Mouse (Mus musculus) kidney, embryonic 14.5 days (tissue): ENCODE measurements around the gene Gm3336. TPM values are rescaled to one million over a fixed set of nuclear protein-coding genes. Genes with fewer than 3 reads are reported as not detected.

Source experiments
- ATAC-seq: fragments of 200-750 bp; cut with Nextera tagmentation; 2 replicates; pipeline ENCODE4 v1.8.0; 2017; ENCODE audit warnings: moderate number of reproducible peaks, mild to moderate bottlenecking, moderate TSS enrichment, moderate library complexity; ENCODE audit not compliant: low FRiP score, low TSS enrichment
- H3K27ac ChIP-seq: fragments of 300-500 bp; sonication (generic); 2 replicates; pipeline ENCODE4 v1.5.1; 2014; ENCODE audit warnings: low read depth, mild to moderate bottlenecking, low read length, moderate library complexity, mixed read lengths
- H3K27me3 ChIP-seq: fragments of 300-500 bp; sonication (generic); 2 replicates; pipeline ENCODE4 v1.6.1; 2014; ENCODE audit warnings: mild to moderate bottlenecking, low read length; ENCODE audit not compliant: control insufficient read depth, insufficient read depth
- H3K36me3 ChIP-seq: fragments of 300-500 bp; sonication (generic); 2 replicates; pipeline ENCODE4 v1.6.1; 2014; ENCODE audit warnings: low read length, mixed read lengths; ENCODE audit not compliant: control insufficient read depth, insufficient read depth
- H3K4me1 ChIP-seq: fragments of 300-500 bp; sonication (generic); 2 replicates; pipeline ENCODE4 v1.6.1; 2014; ENCODE audit warnings: low read length, mixed read lengths; ENCODE audit not compliant: control insufficient read depth, insufficient read depth
- H3K4me2 ChIP-seq: fragments of 300-500 bp; sonication (generic); replicated peaks from 2 replicates; pipeline ENCODE4 v1.6.1; 2014; ENCODE audit warnings: low read depth, mild to moderate bottlenecking, low read length
- H3K4me3 ChIP-seq: fragments of 300-500 bp; sonication (generic); 2 replicates; pipeline ENCODE4 v1.5.1; 2014; ENCODE audit warnings: mild to moderate bottlenecking, low read length
- H3K9ac ChIP-seq: fragments of 300-500 bp; sonication (generic); 2 replicates; pipeline ENCODE4 v1.6.1; 2014; ENCODE audit warnings: low read depth, mild to moderate bottlenecking, low read length, moderate library complexity
- H3K9me3 ChIP-seq: fragments of 300-500 bp; sonication (generic); 2 replicates; pipeline ENCODE4 v1.6.1; 2016; ENCODE audit warnings: low read length; ENCODE audit not compliant: control insufficient read depth
- WGBS: fragments of 180-500 bp; shearing (Covaris S2); extraction: QIAGEN DNeasy Blood & Tissue Kit; methylation state at CpG from one replicate; pipeline ENCODE4 v1.1.7; 2014; 5-methylcytosine and 5-hydroxymethylcytosine counted together
- polyA plus RNA-seq: library from polyadenylated mRNA; unstranded; fragments of >200 nt; fragmentation: Nextera tagmentation; extraction: Ambion mirVana; gene quantifications from 2 replicates; pipeline ENCODE4 v1.2.1, GENCODE M21; 2014

Gene Gm3336
- polyA plus RNA-seq, 1 experiment from 2014 or later: 0.73 TPM

- H3K4me1 ChIP-seq: peaks cover 23% of the 10 kb centered on the region
- no peak overlapping the region for H3K4me2 ChIP-seq
- WGBS: 78% methylated on average over 5 of the region's 5 CpGs
- H3K4me3 ChIP-seq: no peak overlapping the region
- no peak for ATAC-seq
- no peaks in the 10 kb centered on the region for H3K9me3 ChIP-seq
- H3K9ac ChIP-seq: no peak overlapping the region
- no peak overlapping the region for H3K27ac ChIP-seq
- H3K27me3 ChIP-seq: no peaks in the 10 kb centered on the region
- H3K36me3 ChIP-seq: no peaks in the 10 kb centered on the region
Measured at GRCm38 (mm10) chr8:70689892-70690390, 28.4 kb upstream of the Gm3336 start.

GRCm38 (mm10) chr8:70691230-70691629 is 27.1 kb upstream of the Gm3336 start:
- ATAC-seq: no peak; the same call in 1 of the 2 replicates
- peak overlapping the region; percentile 32 for H3K4me2 ChIP-seq
- peak overlapping the region; percentile 90 for H3K27ac ChIP-seq
- no peaks in the 10 kb centered on the region for H3K27me3 ChIP-seq
- H3K9ac ChIP-seq: peak overlapping the region; percentile 60
- H3K36me3 ChIP-seq: no peaks in the 10 kb centered on the region
- no peaks in the 10 kb centered on the region for H3K9me3 ChIP-seq
- 60% methylated on average over 4 of the region's 4 CpGs for WGBS
- H3K4me1 ChIP-seq: peaks cover 36% of the 10 kb centered on the region
- peak overlapping the region; percentile 7; the same call in 1 of the 2 replicates for H3K4me3 ChIP-seq

- peak; percentile 74 for ATAC-seq
- no peaks in the 10 kb centered on the region for H3K36me3 ChIP-seq
- peaks cover 41% of the 10 kb centered on the region for H3K4me1 ChIP-seq
- H3K27me3 ChIP-seq: no peaks in the 10 kb centered on the region
- peak overlapping the region; percentile 90 for H3K27ac ChIP-seq
- 2% methylated on average over 20 of the region's 20 CpGs for WGBS
- peak overlapping the region; percentile 32 for H3K4me2 ChIP-seq
- H3K9me3 ChIP-seq: no peaks in the 10 kb centered on the region
- H3K9ac ChIP-seq: peak overlapping the region; percentile 60
- peak overlapping the region; percentile 7; the same call in 1 of the 2 replicates for H3K4me3 ChIP-seq
Measured at GRCm38 (mm10) chr8:70691727-70692231, 26.6 kb upstream of the Gm3336 start.

GRCm38 (mm10) chr8:70693636-70694035 is 24.7 kb upstream of the Gm3336 start:
- H3K27ac ChIP-seq: peak overlapping the region; percentile 20; the same call in 1 of the 2 replicates
- no peak overlapping the region for H3K4me3 ChIP-seq
- no peak overlapping the region for H3K9ac ChIP-seq
- H3K4me1 ChIP-seq: peaks cover 54% of the 10 kb centered on the region
- no peak overlapping the region for H3K4me2 ChIP-seq
- H3K27me3 ChIP-seq: no peaks in the 10 kb centered on the region
- no peak for ATAC-seq
- H3K9me3 ChIP-seq: no peaks in the 10 kb centered on the region
- WGBS: 59% methylated on average over 5 of the region's 5 CpGs
- H3K36me3 ChIP-seq: no peaks in the 10 kb centered on the region

GRCm38 (mm10) chr8:70695318-70696018 is 22.9 kb upstream of the Gm3336 start:
- Histone ChIP-seq H3K4me1 (peaks cover 54% of the 10 kb centered on the region), H3K36me3 (no peaks in the 10 kb centered on the region), H3K4me3 (peak overlapping the region; percentile 9), H3K27ac (peak overlapping the region; percentile 92), H3K9ac (peak overlapping the region; percentile 52), H3K27me3 (no peaks in the 10 kb centered on the region), H3K4me2 (peak overlapping the region; percentile 21), H3K9me3 (no peaks in the 10 kb centered on the region)
- 20% methylated on average over 32 of the region's 32 CpGs for WGBS
- ATAC-seq: no peak

GRCm38 (mm10) chr8:70696019-70696885 is 22.1 kb upstream of the Gm3336 start:
- peak overlapping the region; percentile 92 for H3K27ac ChIP-seq
- no peaks in the 10 kb centered on the region for H3K9me3 ChIP-seq
- H3K9ac ChIP-seq: peak overlapping the region; percentile 52
- 0 out of 2 replicates have a peak, but pooled peaks have one; percentile 2 for ATAC-seq
- H3K4me1 ChIP-seq: peaks cover 56% of the 10 kb centered on the region
- WGBS: 4% methylated on average over 31 of the region's 31 CpGs
- no peaks in the 10 kb centered on the region for H3K27me3 ChIP-seq
- peak overlapping the region; percentile 14; the same call in 1 of the 2 replicates for H3K4me3 ChIP-seq
- peaks cover 2% of the 10 kb centered on the region; the same call in 1 of the 2 replicates for H3K36me3 ChIP-seq
- H3K4me2 ChIP-seq: peak overlapping the region; percentile 43

GRCm38 (mm10) chr8:70696946-70697345 is 21.4 kb upstream of the Gm3336 start:
- H3K36me3 ChIP-seq: peaks cover 6% of the 10 kb centered on the region; the same call in 1 of the 2 replicates
- peak overlapping the region; percentile 52; the same call in 1 of the 2 replicates for H3K9ac ChIP-seq
- peaks cover 56% of the 10 kb centered on the region for H3K4me1 ChIP-seq
- peak overlapping the region; percentile 43 for H3K4me2 ChIP-seq
- H3K27me3 ChIP-seq: no peaks in the 10 kb centered on the region
- H3K27ac ChIP-seq: peak overlapping the region; percentile 92
- WGBS: 39% methylated on average over 4 of the region's 4 CpGs
- no peaks in the 10 kb centered on the region for H3K9me3 ChIP-seq
- ATAC-seq: no peak
- peak overlapping the region; percentile 14; the same call in 1 of the 2 replicates for H3K4me3 ChIP-seq

- H3K9me3 ChIP-seq: no peaks in the 10 kb centered on the region
- peak overlapping the region; percentile 92 for H3K27ac ChIP-seq
- H3K4me1 ChIP-seq: peaks cover 49% of the 10 kb centered on the region
- H3K36me3 ChIP-seq: peaks cover 9% of the 10 kb centered on the region; the same call in 1 of the 2 replicates
- H3K4me2 ChIP-seq: peak overlapping the region; percentile 43
- peak overlapping the region; percentile 100; the same call in 1 of the 2 replicates for H3K9ac ChIP-seq
- peak overlapping the region; percentile 97; the same call in 1 of the 2 replicates for H3K4me3 ChIP-seq
- 69% methylated on average over 12 of the region's 12 CpGs for WGBS
- H3K27me3 ChIP-seq: no peaks in the 10 kb centered on the region
- ATAC-seq: no peak
Measured at GRCm38 (mm10) chr8:70697366-70698250, 20.7 kb upstream of the Gm3336 start.
